Comparison of ENCODE assay signal across 8 mouse cellular contexts in genomic region chr5:30806106-30806505, GRCm38 (mm10). TPM values are rescaled to one million over a fixed set of nuclear protein-coding genes. Genes with fewer than 3 reads are reported as not detected.
DNase-seq lines count a peak whose midpoint lies in the region; ATAC-seq and TF ChIP-seq lines count a peak whose summit lies in the region.

No protein-coding gene starts in this region.

- DNase-seq in A20 (ENCODE audit: low read depth, low spot score), result peak; percentile 80
- peak; percentile 65 to 80 for DNase-seq in adrenal gland, postnatal 4 days (ENCODE audit: low spot score in 2 of 2)
- peak; percentile 93 for DNase-seq in heart, adult 8-10 months (ENCODE audit: low spot score)
- peak; percentile 84 to 93 for DNase-seq in kidney, adult 8-10 months
- DNase-seq in midbrain, postnatal 0 days (ENCODE audit: low spot score), result peak; percentile 91
- DNase-seq in spleen, postnatal 10 days (ENCODE audit: low spot score in 2 of 2), result peak; percentile 86 to 89

- H3K4me1 ChIP-seq in embryonic facial prominence, embryonic 13.5 days, result no peaks in the 10 kb centered on the region
- H3K4me1 ChIP-seq in limb, embryonic 13.5 days, result no peaks in the 10 kb centered on the region
- no peaks in the 10 kb centered on the region for H3K4me1 ChIP-seq in midbrain, postnatal 0 days (ENCODE audit: insufficient read depth, low read length)

- no peaks in the 10 kb centered on the region for H3K9me3 ChIP-seq in embryonic facial prominence, embryonic 13.5 days
- no peaks in the 10 kb centered on the region for H3K9me3 ChIP-seq in limb, embryonic 13.5 days
- no peaks in the 10 kb centered on the region for H3K9me3 ChIP-seq in midbrain, postnatal 0 days (ENCODE audit: low read length)

- H3K36me3 ChIP-seq in embryonic facial prominence, embryonic 13.5 days, result no peaks in the 10 kb centered on the region
- no peaks in the 10 kb centered on the region for H3K36me3 ChIP-seq in limb, embryonic 13.5 days
- H3K36me3 ChIP-seq in midbrain, postnatal 0 days (ENCODE audit: insufficient read depth, low read length), result no peaks in the 10 kb centered on the region

- H3K4me3 ChIP-seq in embryonic facial prominence, embryonic 13.5 days, result no peak overlapping the region
- no peak overlapping the region for H3K4me3 ChIP-seq in limb, embryonic 13.5 days
- H3K4me3 ChIP-seq in midbrain, postnatal 0 days (ENCODE audit: low read depth, low read length), result no peak overlapping the region

- peak; percentile 99 for TF ChIP-seq CTCF in midbrain, postnatal 0 days (IDR thresholded peaks at IDR 0.05)

- 6% methylated on average over 3 of the region's 3 CpGs for WGBS in embryonic facial prominence, embryonic 13.5 days
- 5% methylated on average over 3 of the region's 3 CpGs for WGBS in limb, embryonic 13.5 days
- WGBS in midbrain, postnatal 0 days, result 6% methylated on average over 3 of the region's 3 CpGs

- H3K27ac ChIP-seq in embryonic facial prominence, embryonic 13.5 days, result no peak overlapping the region
- H3K27ac ChIP-seq in limb, embryonic 13.5 days, result no peak overlapping the region
- no peak overlapping the region for H3K27ac ChIP-seq in midbrain, postnatal 0 days (ENCODE audit: low read depth, low read length)

- H3K27me3 ChIP-seq in embryonic facial prominence, embryonic 13.5 days, result no peaks in the 10 kb centered on the region
- H3K27me3 ChIP-seq in limb, embryonic 13.5 days, result peaks cover 5% of the 10 kb centered on the region; the same call in 1 of the 2 replicates
- no peaks in the 10 kb centered on the region for H3K27me3 ChIP-seq in midbrain, postnatal 0 days (ENCODE audit: insufficient read depth, low read length)

- ATAC-seq in embryonic facial prominence, embryonic 13.5 days (ENCODE audit: insufficient number of reproducible peaks, insufficient read depth, low FRiP score, low TSS enrichment, low read depth), result peak; percentile 76
- peak; percentile 69 for ATAC-seq in limb, embryonic 13.5 days (ENCODE audit: low FRiP score, low read depth)
- ATAC-seq in midbrain, postnatal 0 days (ENCODE audit: low FRiP score), result peak; percentile 63; the same call in 1 of the 2 replicates

- H3K9ac ChIP-seq in embryonic facial prominence, embryonic 13.5 days, result no peak overlapping the region
- no peak overlapping the region for H3K9ac ChIP-seq in limb, embryonic 13.5 days
- H3K9ac ChIP-seq in midbrain, postnatal 0 days (replicated peaks; ENCODE audit: low read length, poor library complexity, severe bottlenecking), result no peak overlapping the region

- no peak overlapping the region for H3K4me2 ChIP-seq in embryonic facial prominence, embryonic 13.5 days
- H3K4me2 ChIP-seq in limb, embryonic 13.5 days (replicated peaks), result no peak overlapping the region
- H3K4me2 ChIP-seq in midbrain, postnatal 0 days (ENCODE audit: low read depth, low read length, poor library complexity, severe bottlenecking), result no peak overlapping the region

RNA-seq across cellular contexts. Expression of gene Mapre3, which starts 8.3 kb away (rescaled TPM):
- total RNA-seq in adrenal gland, postnatal 4 days (2021), result 10 to 100 TPM; 43.3 to 47.1 TPM
- polyA plus RNA-seq in embryonic facial prominence, embryonic 13.5 days (2015; fragmentation: Nextera tagmentation; extraction: Ambion mirVana), result 23.9 and 25.8 TPM in 2 replicates
- 10 to 100 TPM; 43.1 to 48.3 (median 44.5) TPM for total RNA-seq in heart, adult 8-10 months (2022)
- polyA plus RNA-seq in limb, embryonic 13.5 days (2015; fragmentation: Nextera tagmentation; extraction: Ambion mirVana), result 30.7 and 33.0 TPM in 2 replicates
- total RNA-seq in midbrain, postnatal 0 days (2014; rRNA removed), result 105 and 112 TPM in 2 replicates
- polyA plus RNA-seq in midbrain, postnatal 0 days (2015; fragmentation: Nextera tagmentation; extraction: Ambion mirVana), result 172 and 175 TPM in 2 replicates
